Mouse (Mus musculus): Measurements from ENCODE around the gene Map2k4. TPM values are rescaled to one million over a fixed set of nuclear protein-coding genes. Genes with fewer than 3 reads are reported as not detected.

Map2k4 gene
- total and polyA plus RNA-seq, 2 experiments from 2014 or later: 111 to 157 TPM

DNA sequence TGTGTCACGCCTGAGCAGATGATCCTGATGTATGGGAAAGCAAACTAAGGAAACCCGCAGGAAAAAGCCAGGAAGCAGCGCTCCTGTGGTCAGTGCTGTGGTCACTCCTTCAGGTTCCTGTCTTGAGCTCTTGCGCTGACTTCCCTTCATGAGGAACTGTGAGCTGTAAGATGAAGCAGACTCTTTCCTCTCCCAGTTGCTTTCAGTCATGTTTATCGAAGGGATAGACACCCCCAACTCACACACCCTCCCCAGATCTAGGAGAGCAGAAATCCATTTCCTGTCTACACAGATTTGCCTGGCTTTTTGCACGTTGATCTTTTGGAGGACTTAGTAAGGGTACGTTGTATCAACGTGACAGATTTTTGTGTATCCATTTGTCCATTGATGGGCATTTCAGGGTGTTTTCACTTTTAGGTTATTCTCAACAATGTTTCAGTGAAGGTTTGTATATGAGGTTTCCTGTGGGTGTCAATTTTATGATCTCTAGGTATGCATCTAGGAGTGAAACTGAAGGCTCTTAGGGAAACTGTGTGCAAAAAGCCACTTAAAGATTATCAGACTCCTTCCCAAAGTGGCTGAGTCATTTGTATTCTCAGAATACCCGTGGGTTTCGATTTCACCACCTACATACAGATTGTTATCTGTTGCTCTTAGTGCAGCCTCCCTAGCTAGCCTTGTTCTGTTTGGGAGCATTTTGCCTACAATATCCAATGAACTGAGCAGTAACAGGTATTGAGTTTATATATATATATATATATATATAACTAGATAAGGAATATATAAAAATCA is 6.5 kb upstream of the Map2k4 start:
- Histone ChIP-seq H3K27me3 (ENCODE audit: insufficient read depth, low read length) (no peaks in the 10 kb centered on the region), H3K9ac (no peak overlapping the region), H3K36me3 (ENCODE audit: insufficient read depth) (no peaks in the 10 kb centered on the region), H3K4me2 (ENCODE audit: low read depth) (no peak overlapping the region), H3K27ac (ENCODE audit: low read depth, low read length) (no peak overlapping the region), H3K4me1 (ENCODE audit: insufficient read depth) (no peaks in the 10 kb centered on the region), H3K9me3 (ENCODE audit: low read length) (no peaks in the 10 kb centered on the region), H3K4me3 (ENCODE audit: low read depth, low read length) (no peak overlapping the region)
- no peak for TF ChIP-seq CTCF (IDR thresholded peaks at IDR 0.05; ENCODE audit: low read depth)
- no peak for DNase-seq
- WGBS: 83% methylated on average over 10 of the region's 10 CpGs
- ATAC-seq: no peak

DNA sequence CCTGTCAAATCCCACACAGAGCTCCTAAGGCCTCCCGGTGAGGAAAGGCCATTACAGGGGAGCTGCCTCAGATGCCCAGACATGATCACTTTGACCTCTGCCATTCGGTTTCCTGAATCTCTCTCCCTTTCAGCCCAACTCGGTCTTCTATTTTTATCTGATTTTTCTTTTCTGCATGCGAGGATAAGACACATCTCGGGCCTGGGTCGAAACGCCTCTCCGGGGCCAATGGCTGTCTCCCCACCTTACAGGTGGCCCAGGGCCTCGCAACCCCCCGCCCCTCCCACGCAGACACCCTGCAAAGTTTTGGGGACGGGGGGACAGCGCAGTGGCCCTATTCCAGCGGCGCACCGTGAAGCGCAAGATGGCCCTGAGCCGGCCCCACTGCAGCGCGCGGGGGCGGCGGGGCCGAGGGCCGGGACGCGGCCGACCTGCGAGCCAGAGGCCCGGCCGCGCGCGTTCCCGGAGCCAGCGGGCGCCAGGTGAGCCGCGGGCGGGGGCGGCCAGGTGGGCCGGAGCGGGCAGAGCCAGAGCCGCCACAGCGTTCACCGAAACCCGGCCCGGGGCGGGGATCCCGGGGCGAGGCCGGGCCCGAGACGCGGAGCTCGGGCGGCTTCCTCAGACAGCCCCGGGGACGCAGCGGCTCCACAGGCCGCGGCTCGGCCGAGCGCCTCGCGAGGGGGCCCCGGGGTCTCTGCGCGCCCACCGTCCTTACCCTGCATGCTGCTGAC is 511 bp downstream of the Map2k4 start:
- peak overlapping the region; percentile 89 for H3K27ac ChIP-seq (ENCODE audit: low read depth, low read length)
- H3K4me1 ChIP-seq (ENCODE audit: insufficient read depth): peaks cover 8% of the 10 kb centered on the region; the same call in 1 of the 2 replicates
- DNase-seq (peak; percentile 29), ATAC-seq (peak; percentile 89)
- peak overlapping the region; percentile 95 for H3K9ac ChIP-seq
- peak overlapping the region; percentile 69 for H3K4me2 ChIP-seq (ENCODE audit: low read depth)
- no peaks in the 10 kb centered on the region for H3K27me3 ChIP-seq (ENCODE audit: insufficient read depth, low read length)
- H3K9me3 ChIP-seq (ENCODE audit: low read length): no peaks in the 10 kb centered on the region
- WGBS: 3% methylated on average over 59 of the region's 71 CpGs
- no peak for TF ChIP-seq CTCF (IDR thresholded peaks at IDR 0.05; ENCODE audit: low read depth)
- H3K4me3 ChIP-seq (ENCODE audit: low read depth, low read length): peak overlapping the region; percentile 98
- H3K36me3 ChIP-seq (ENCODE audit: insufficient read depth): no peaks in the 10 kb centered on the region

DNA sequence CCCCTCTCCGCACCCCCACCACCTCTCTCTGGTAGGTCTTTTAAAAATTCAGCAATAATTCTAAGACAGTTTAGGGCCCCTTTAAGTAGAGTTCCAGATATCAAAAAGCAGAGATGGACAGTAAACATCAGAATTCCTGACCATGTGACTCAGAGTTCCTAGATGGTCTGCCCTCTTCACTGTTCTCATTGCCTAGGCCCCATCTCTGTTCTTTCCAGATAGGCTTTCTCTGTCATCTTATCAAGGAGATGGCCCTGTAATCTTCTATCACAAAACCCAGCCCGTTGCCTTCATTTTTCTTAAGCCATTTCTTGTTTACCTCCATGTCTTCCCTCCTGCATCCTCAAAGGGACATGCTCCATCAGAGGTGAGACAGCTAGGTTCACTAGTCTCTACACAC is 1.9 kb downstream of the Map2k4 start:
- no peak overlapping the region for H3K27ac ChIP-seq (ENCODE audit: low read depth, low read length)
- H3K36me3 ChIP-seq (ENCODE audit: insufficient read depth): no peaks in the 10 kb centered on the region
- ATAC-seq: no peak
- H3K9me3 ChIP-seq (ENCODE audit: low read length): no peaks in the 10 kb centered on the region
- H3K4me2 ChIP-seq (ENCODE audit: low read depth): peak overlapping the region; percentile 69; the same call in 1 of the 2 replicates
- no peak overlapping the region for H3K9ac ChIP-seq
- H3K4me3 ChIP-seq (ENCODE audit: low read depth, low read length): no peak overlapping the region
- peaks cover 8% of the 10 kb centered on the region; the same call in 1 of the 2 replicates for H3K4me1 ChIP-seq (ENCODE audit: insufficient read depth)
- no peaks in the 10 kb centered on the region for H3K27me3 ChIP-seq (ENCODE audit: insufficient read depth, low read length)
- no peak for DNase-seq
- no peak for TF ChIP-seq CTCF (IDR thresholded peaks at IDR 0.05; ENCODE audit: low read depth)
- WGBS: 91% methylated on average over 2 of the region's 2 CpGs

DNA sequence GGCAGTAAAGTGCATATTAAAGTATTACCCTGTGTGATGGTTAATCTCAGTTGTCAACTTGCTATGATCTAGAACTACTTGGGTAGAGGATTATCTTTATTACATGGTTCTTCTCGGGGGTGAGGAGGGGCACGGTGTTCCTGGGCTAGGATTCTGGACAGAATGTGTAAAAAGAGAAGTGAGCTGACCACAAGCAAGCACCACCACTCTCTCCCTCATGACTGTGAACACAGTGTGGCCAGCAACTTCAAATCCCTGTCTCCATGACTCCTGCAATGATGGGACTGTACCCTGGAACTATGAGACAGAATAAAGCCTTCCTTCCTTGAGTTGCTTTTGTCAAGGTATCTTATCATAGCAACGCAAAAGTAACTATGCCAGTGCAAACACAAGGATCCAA is 6.5 kb downstream of the Map2k4 start:
- peaks cover 6% of the 10 kb centered on the region; the same call in 1 of the 2 replicates for H3K4me1 ChIP-seq (ENCODE audit: insufficient read depth)
- no peak for TF ChIP-seq CTCF (IDR thresholded peaks at IDR 0.05; ENCODE audit: low read depth)
- H3K36me3 ChIP-seq (ENCODE audit: insufficient read depth): 0 out of 2 replicates have a peak, but pooled peaks cover 8% of the 10 kb centered on the region
- H3K9me3 ChIP-seq (ENCODE audit: low read length): no peaks in the 10 kb centered on the region
- no peak overlapping the region for H3K27ac ChIP-seq (ENCODE audit: low read depth, low read length)
- ATAC-seq (no peak), DNase-seq (no peak)
- no peak overlapping the region for H3K4me2 ChIP-seq (ENCODE audit: low read depth)
- no peak overlapping the region for H3K4me3 ChIP-seq (ENCODE audit: low read depth, low read length)
- H3K9ac ChIP-seq: no peak overlapping the region
- WGBS: 89% methylated on average over 3 of the region's 3 CpGs
- no peaks in the 10 kb centered on the region for H3K27me3 ChIP-seq (ENCODE audit: insufficient read depth, low read length)

- no peaks in the 10 kb centered on the region for H3K9me3 ChIP-seq (ENCODE audit: low read length)
- no peak overlapping the region for H3K9ac ChIP-seq
- no peaks in the 10 kb centered on the region for H3K27me3 ChIP-seq (ENCODE audit: insufficient read depth, low read length)
- no peaks in the 10 kb centered on the region for H3K4me1 ChIP-seq (ENCODE audit: insufficient read depth)
- no peak overlapping the region for H3K4me3 ChIP-seq (ENCODE audit: low read depth, low read length)
- no peak for ATAC-seq
- TF ChIP-seq CTCF (IDR thresholded peaks at IDR 0.05; ENCODE audit: low read depth): no peak
- no peak overlapping the region for H3K27ac ChIP-seq (ENCODE audit: low read depth, low read length)
- H3K4me2 ChIP-seq (ENCODE audit: low read depth): no peak overlapping the region
- 94% methylated on average over 1 of the region's 1 CpGs for WGBS
- no peak for DNase-seq
- 0 out of 2 replicates have a peak, but pooled peaks cover 8% of the 10 kb centered on the region for H3K36me3 ChIP-seq (ENCODE audit: insufficient read depth)
Measured at GRCm38 (mm10) chr11:65779578-65779977, 8.5 kb downstream of the Map2k4 start.

- H3K36me3 ChIP-seq (ENCODE audit: insufficient read depth): 0 out of 2 replicates have a peak, but pooled peaks cover 8% of the 10 kb centered on the region
- H3K9ac ChIP-seq: no peak overlapping the region
- no peak overlapping the region for H3K27ac ChIP-seq (ENCODE audit: low read depth, low read length)
- ATAC-seq (no peak), DNase-seq (peak; percentile 18)
- no peak overlapping the region for H3K4me2 ChIP-seq (ENCODE audit: low read depth)
- no peaks in the 10 kb centered on the region for H3K4me1 ChIP-seq (ENCODE audit: insufficient read depth)
- no peaks in the 10 kb centered on the region for H3K27me3 ChIP-seq (ENCODE audit: insufficient read depth, low read length)
- no peak overlapping the region for H3K4me3 ChIP-seq (ENCODE audit: low read depth, low read length)
- no peak for TF ChIP-seq CTCF (IDR thresholded peaks at IDR 0.05; ENCODE audit: low read depth)
- WGBS: 59% methylated on average over 1 of the region's 1 CpGs
- no peaks in the 10 kb centered on the region for H3K9me3 ChIP-seq (ENCODE audit: low read length)
Measured at GRCm38 (mm10) chr11:65779066-65779465, 9.0 kb downstream of the Map2k4 start.

DNA sequence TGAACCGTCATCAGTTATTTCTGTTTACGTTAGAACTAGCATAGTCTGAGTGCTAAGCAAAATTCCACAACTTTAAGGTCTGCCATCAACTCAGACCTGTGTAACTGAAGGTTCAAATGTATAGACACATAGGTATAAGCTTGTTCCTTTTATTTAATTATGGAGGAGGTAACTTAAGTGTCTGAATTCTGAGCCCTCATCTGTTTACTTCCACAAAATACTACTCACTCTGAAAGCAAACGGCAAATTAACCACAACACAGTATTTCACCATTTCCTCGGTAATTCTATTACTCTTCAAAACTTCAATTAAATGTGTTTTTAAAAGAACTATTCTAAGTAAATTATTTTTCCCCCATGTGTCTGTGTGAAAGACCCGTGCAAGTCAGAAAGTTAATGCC is 10.3 kb downstream of the Map2k4 start:
- no peak overlapping the region for H3K9ac ChIP-seq
- no peak overlapping the region for H3K4me2 ChIP-seq (ENCODE audit: low read depth)
- H3K4me1 ChIP-seq (ENCODE audit: insufficient read depth): no peaks in the 10 kb centered on the region
- no peaks in the 10 kb centered on the region for H3K27me3 ChIP-seq (ENCODE audit: insufficient read depth, low read length)
- H3K9me3 ChIP-seq (ENCODE audit: low read length): no peaks in the 10 kb centered on the region
- DNase-seq: no peak
- 82% methylated on average over 5 of the region's 5 CpGs for WGBS
- no peak for TF ChIP-seq CTCF (IDR thresholded peaks at IDR 0.05; ENCODE audit: low read depth)
- 0 out of 2 replicates have a peak, but pooled peaks cover 8% of the 10 kb centered on the region for H3K36me3 ChIP-seq (ENCODE audit: insufficient read depth)
- no peak overlapping the region for H3K27ac ChIP-seq (ENCODE audit: low read depth, low read length)
- no peak for ATAC-seq
- no peak overlapping the region for H3K4me3 ChIP-seq (ENCODE audit: low read depth, low read length)

Data from forebrain, postnatal 0 days (tissue).